Mouse (Mus musculus) neural tube, embryonic 12.5 days (tissue): ENCODE measurements at regions not wholly inside any gene's neighbourhood (a gene's known extent, or its start where the extent isn't known, plus 50 kb on each side); places are given as distances from the start of the nearest gene placed in this dataset.

Source experiments
- ATAC-seq: fragments of 200-750 bp; cut with Nextera tagmentation; 2 replicates; pipeline ENCODE4 v1.8.0; 2017; ENCODE audit warnings: low read depth, mild to moderate bottlenecking, moderate TSS enrichment, moderate library complexity; ENCODE audit not compliant: low FRiP score
- H3K27ac ChIP-seq: fragments of 300-500 bp; sonication (generic); 2 replicates; pipeline ENCODE4 v1.5.1; 2016
- H3K27me3 ChIP-seq: fragments of 300-500 bp; sonication (generic); replicated peaks from 2 replicates; pipeline ENCODE4 v1.6.1; 2016; ENCODE audit warnings: mild to moderate bottlenecking
- H3K36me3 ChIP-seq: fragments of 300-500 bp; sonication (generic); 2 replicates; pipeline ENCODE4 v1.6.1; 2016; ENCODE audit warnings: mild to moderate bottlenecking
- H3K4me1 ChIP-seq: fragments of 300-500 bp; sonication (generic); 2 replicates; pipeline ENCODE4 v1.6.1; 2016
- H3K4me2 ChIP-seq: fragments of 300-500 bp; sonication (generic); replicated peaks from 2 replicates; pipeline ENCODE4 v1.6.1; 2016; ENCODE audit warnings: mild to moderate bottlenecking
- H3K4me3 ChIP-seq: fragments of 300-500 bp; sonication (generic); 2 replicates; pipeline ENCODE4 v1.5.1; 2016
- H3K9ac ChIP-seq: fragments of 300-500 bp; sonication (generic); 2 replicates; pipeline ENCODE4 v1.6.1; 2016; ENCODE audit warnings: mild to moderate bottlenecking
- H3K9me3 ChIP-seq: fragments of 300-500 bp; sonication (generic); 2 replicates; pipeline ENCODE4 v1.6.1; 2016; ENCODE audit warnings: mild to moderate bottlenecking
- WGBS: fragments of 180-500 bp; shearing (Covaris S2); methylation state at CpG from one replicate; pipeline ENCODE4 v1.1.7; 2016; 5-methylcytosine and 5-hydroxymethylcytosine counted together

GRCm38 (mm10) chr13:107923129-107924114, 120.8 kb upstream of the Smim15 start:
- no peak overlapping the region for H3K4me3 ChIP-seq
- WGBS, result 69% methylated on average over 19 of the region's 19 CpGs
- no peaks in the 10 kb centered on the region for H3K4me1 ChIP-seq
- H3K36me3 ChIP-seq, result no peaks in the 10 kb centered on the region
- no peak overlapping the region for H3K4me2 ChIP-seq
- no peaks in the 10 kb centered on the region for H3K27me3 ChIP-seq
- no peak overlapping the region for H3K9ac ChIP-seq
- ATAC-seq, result no peak
- no peak overlapping the region for H3K27ac ChIP-seq
- no peaks in the 10 kb centered on the region for H3K9me3 ChIP-seq

GRCm38 (mm10) chr13:107919403-107919802, 124.8 kb upstream of the Smim15 start:
- Histone ChIP-seq H3K4me1 (no peaks in the 10 kb centered on the region), H3K27ac (no peak overlapping the region), H3K9ac (no peak overlapping the region), H3K36me3 (no peaks in the 10 kb centered on the region), H3K4me3 (no peak overlapping the region), H3K9me3 (no peaks in the 10 kb centered on the region), H3K27me3 (no peaks in the 10 kb centered on the region), H3K4me2 (no peak overlapping the region)
- 90% methylated on average over 3 of the region's 3 CpGs for WGBS
- ATAC-seq, result no peak

DNA sequence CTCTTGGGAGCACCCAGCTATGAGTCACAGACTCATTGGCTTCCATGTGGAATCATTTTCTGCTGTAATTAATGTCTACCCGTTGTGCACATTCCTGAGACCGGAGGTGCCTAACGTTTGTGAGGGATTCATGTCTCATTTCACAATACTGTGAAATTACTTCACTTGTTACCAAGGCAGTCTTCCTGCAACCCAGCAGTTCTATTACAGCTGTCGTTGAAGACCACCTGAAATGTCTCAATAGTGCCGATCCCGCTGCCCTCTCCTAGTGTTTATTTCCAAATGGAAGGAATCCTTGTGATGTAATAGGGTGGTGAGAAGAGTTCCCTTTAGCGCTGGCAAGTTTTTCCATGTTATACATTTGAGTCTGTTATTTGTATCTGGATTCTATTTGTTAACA, 125.8 kb upstream of the Smim15 start:
- no peak overlapping the region for H3K4me3 ChIP-seq
- no peak overlapping the region for H3K9ac ChIP-seq
- no peak for ATAC-seq
- no peaks in the 10 kb centered on the region for H3K27me3 ChIP-seq
- H3K4me1 ChIP-seq, result no peaks in the 10 kb centered on the region
- H3K27ac ChIP-seq, result no peak overlapping the region
- no peaks in the 10 kb centered on the region for H3K36me3 ChIP-seq
- no peak overlapping the region for H3K4me2 ChIP-seq
- 92% methylated on average over 7 of the region's 7 CpGs for WGBS
- no peaks in the 10 kb centered on the region for H3K9me3 ChIP-seq

DNA sequence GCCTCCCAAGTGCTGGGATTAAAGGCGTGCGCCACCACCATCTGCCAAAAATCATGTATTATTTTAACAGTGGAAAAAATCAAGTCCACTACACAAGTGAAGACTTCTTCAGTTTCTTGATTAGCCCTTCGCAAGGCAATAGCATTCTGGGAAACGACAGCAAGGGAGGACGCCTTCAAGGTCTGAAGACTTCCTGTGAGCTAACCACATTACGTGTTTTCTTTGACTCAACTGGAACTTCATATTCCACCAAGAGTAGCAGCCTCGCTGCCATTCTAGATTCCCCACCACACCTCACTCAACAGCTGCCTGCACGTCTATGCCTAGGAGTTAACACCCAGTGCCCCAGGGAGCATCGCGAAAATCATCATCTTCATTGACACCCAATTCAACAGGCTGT, 126.2 kb upstream of the Smim15 start:
- WGBS, result 92% methylated on average over 10 of the region's 10 CpGs
- Histone ChIP-seq H3K4me3 (no peak overlapping the region), H3K4me2 (no peak overlapping the region), H3K9me3 (no peaks in the 10 kb centered on the region), H3K36me3 (no peaks in the 10 kb centered on the region), H3K9ac (no peak overlapping the region), H3K27me3 (no peaks in the 10 kb centered on the region), H3K4me1 (no peaks in the 10 kb centered on the region), H3K27ac (no peak overlapping the region)
- ATAC-seq, result no peak

- no peak overlapping the region for H3K4me3 ChIP-seq
- no peaks in the 10 kb centered on the region for H3K4me1 ChIP-seq
- H3K27ac ChIP-seq, result no peak overlapping the region
- no peaks in the 10 kb centered on the region for H3K27me3 ChIP-seq
- H3K36me3 ChIP-seq, result no peaks in the 10 kb centered on the region
- no peaks in the 10 kb centered on the region for H3K9me3 ChIP-seq
- no peak overlapping the region for H3K9ac ChIP-seq
- no peak for ATAC-seq
- no peak overlapping the region for H3K4me2 ChIP-seq
- 91% methylated on average over 3 of the region's 3 CpGs for WGBS
These were observed 126.7 kb upstream of the Smim15 start for GRCm38 (mm10) chr13:107917564-107917963.

GRCm38 (mm10) chr13:107910125-107910524, 134.1 kb upstream of the Smim15 start:
- H3K27ac ChIP-seq, result no peak overlapping the region
- 75% methylated on average over 7 of the region's 7 CpGs for WGBS
- H3K9me3 ChIP-seq, result no peaks in the 10 kb centered on the region
- no peaks in the 10 kb centered on the region for H3K27me3 ChIP-seq
- H3K4me1 ChIP-seq, result peaks cover 8% of the 10 kb centered on the region; the same call in 1 of the 2 replicates
- H3K36me3 ChIP-seq, result no peaks in the 10 kb centered on the region
- no peak for ATAC-seq
- no peak overlapping the region for H3K9ac ChIP-seq
- H3K4me2 ChIP-seq, result no peak overlapping the region
- H3K4me3 ChIP-seq, result no peak overlapping the region

GRCm38 (mm10) chr13:107909343-107910067, 134.7 kb upstream of the Smim15 start:
- no peak overlapping the region for H3K9ac ChIP-seq
- peaks cover 8% of the 10 kb centered on the region; the same call in 1 of the 2 replicates for H3K4me1 ChIP-seq
- H3K36me3 ChIP-seq, result no peaks in the 10 kb centered on the region
- WGBS, result 36% methylated on average over 15 of the region's 15 CpGs
- ATAC-seq, result no peak
- H3K4me3 ChIP-seq, result no peak overlapping the region
- no peak overlapping the region for H3K4me2 ChIP-seq
- no peak overlapping the region for H3K27ac ChIP-seq
- H3K27me3 ChIP-seq, result no peaks in the 10 kb centered on the region
- H3K9me3 ChIP-seq, result no peaks in the 10 kb centered on the region

- H3K27me3 ChIP-seq, result no peaks in the 10 kb centered on the region
- no peak overlapping the region for H3K9ac ChIP-seq
- H3K9me3 ChIP-seq, result no peaks in the 10 kb centered on the region
- peaks cover 21% of the 10 kb centered on the region for H3K4me1 ChIP-seq
- no peak for ATAC-seq
- H3K4me3 ChIP-seq, result no peak overlapping the region
- 95% methylated on average over 5 of the region's 5 CpGs for WGBS
- H3K4me2 ChIP-seq, result no peak overlapping the region
- H3K27ac ChIP-seq, result no peak overlapping the region
- H3K36me3 ChIP-seq, result no peaks in the 10 kb centered on the region
These were observed 136.3 kb upstream of the Smim15 start for GRCm38 (mm10) chr13:107907966-107908365.

GRCm38 (mm10) chr13:107904851-107905250, 139.4 kb upstream of the Smim15 start:
- no peak for ATAC-seq
- 85% methylated on average over 4 of the region's 4 CpGs for WGBS
- Histone ChIP-seq H3K36me3 (no peaks in the 10 kb centered on the region), H3K27me3 (no peaks in the 10 kb centered on the region), H3K9ac (no peak overlapping the region), H3K9me3 (no peaks in the 10 kb centered on the region), H3K27ac (no peak overlapping the region), H3K4me2 (no peak overlapping the region), H3K4me3 (no peak overlapping the region), H3K4me1 (peaks cover 24% of the 10 kb centered on the region)

- Histone ChIP-seq H3K4me1 (peaks cover 17% of the 10 kb centered on the region; the same call in 1 of the 2 replicates), H3K9me3 (no peaks in the 10 kb centered on the region), H3K9ac (no peak overlapping the region), H3K27me3 (no peaks in the 10 kb centered on the region), H3K27ac (no peak overlapping the region), H3K4me3 (no peak overlapping the region), H3K4me2 (no peak overlapping the region), H3K36me3 (no peaks in the 10 kb centered on the region)
- ATAC-seq, result no peak
- 82% methylated on average over 14 of the region's 14 CpGs for WGBS
These were observed 140.1 kb upstream of the Smim15 start for GRCm38 (mm10) chr13:107904051-107904740.

DNA sequence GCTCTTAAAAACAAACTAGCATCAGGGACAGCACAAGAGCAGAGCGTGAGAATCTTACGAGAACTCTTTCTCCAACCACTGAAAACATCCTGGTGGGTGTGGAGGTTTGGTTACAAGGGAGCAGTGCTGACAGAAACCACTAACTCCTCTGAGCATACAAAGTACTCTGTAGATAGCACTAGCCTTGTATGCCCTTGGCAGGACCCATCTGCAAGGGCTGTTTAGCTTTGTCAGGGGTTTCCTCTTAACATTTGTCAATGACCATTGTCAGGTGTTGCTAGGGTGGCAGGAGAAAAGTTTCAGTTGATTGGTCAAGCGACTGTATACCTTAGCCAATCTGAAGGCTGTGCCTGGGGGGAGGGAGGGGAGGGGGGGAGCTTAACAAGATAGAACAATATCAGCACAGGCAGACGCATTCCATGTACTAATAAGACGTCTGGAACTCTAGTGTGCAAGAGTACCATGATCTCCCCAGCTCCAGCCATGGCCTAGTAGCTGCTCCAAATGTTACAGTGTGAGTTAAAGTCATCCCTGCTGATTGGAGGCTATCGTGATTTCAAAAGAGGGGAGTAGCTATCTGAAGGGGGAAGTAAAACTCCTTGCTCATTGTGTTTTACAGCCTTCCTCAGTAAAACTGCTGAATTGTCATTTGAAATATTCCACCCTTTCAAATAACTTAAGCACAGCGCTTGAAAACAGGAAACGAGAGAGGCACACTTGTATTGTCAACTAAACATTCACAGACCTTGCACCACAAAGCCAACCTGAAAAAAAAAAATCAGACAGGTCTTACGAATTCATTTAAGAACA, 140.9 kb upstream of the Smim15 start:
- Histone ChIP-seq H3K36me3 (no peaks in the 10 kb centered on the region), H3K9ac (no peak overlapping the region), H3K27ac (no peak overlapping the region), H3K27me3 (no peaks in the 10 kb centered on the region), H3K9me3 (no peaks in the 10 kb centered on the region), H3K4me1 (peaks cover 16% of the 10 kb centered on the region; the same call in 1 of the 2 replicates), H3K4me2 (no peak overlapping the region), H3K4me3 (no peak overlapping the region)
- ATAC-seq, result peak; percentile 76
- WGBS, result 33% methylated on average over 9 of the region's 9 CpGs
